17 mouse cellular contexts compared by ENCODE assay signal in genomic region chr4:139454339-139454738, GRCm38 (mm10).
"Had no signal": no experiment of that assay in that cellular context is flagged by ENCODE, and none has a peak within 500 bp of the region (broad histone marks: within the 10 kb centered on the region; RNA-seq: fewer than 3 reads in every experiment).

No protein-coding gene starts in this region.

- DNase-seq: left cerebral cortex, postnatal 4 days; liver; liver, embryonic 13.5 days; liver, postnatal 0 days; lung, adult 18-20 months; lung, adult 2 months; lung, embryonic 14.5 days; lung, postnatal 10 days; lung, postnatal 14 days; lung, postnatal 36 days; lung, postnatal 4 days; midbrain, embryonic 14.5 days had no signal

- ATAC-seq: liver, embryonic 12.5 days; liver, postnatal 0 days; lung, postnatal 0 days; midbrain, embryonic 13.5 days; midbrain, embryonic 15.5 days; midbrain, embryonic 16.5 days had no signal
